Mouse (Mus musculus): ENCODE measurements around the gene Pcsk5. TPM values are rescaled to one million over a fixed set of nuclear protein-coding genes. Genes with fewer than 3 reads are reported as not detected.

Pcsk5 gene
- 1 to 10 TPM; 1.6 to 1.7 TPM for total RNA-seq (2021)
- long read RNA-seq, experiment 1, full-length matches to known transcripts, result 2 of 2 reads
- long read RNA-seq, experiment 1, partial matches to known transcripts, result 0 of 2 reads
- long read RNA-seq, experiment 1, other reads (novel, unspliced or antisense), result 0 of 2 reads
- long read RNA-seq, experiment 2, result 0 reads

DNA sequence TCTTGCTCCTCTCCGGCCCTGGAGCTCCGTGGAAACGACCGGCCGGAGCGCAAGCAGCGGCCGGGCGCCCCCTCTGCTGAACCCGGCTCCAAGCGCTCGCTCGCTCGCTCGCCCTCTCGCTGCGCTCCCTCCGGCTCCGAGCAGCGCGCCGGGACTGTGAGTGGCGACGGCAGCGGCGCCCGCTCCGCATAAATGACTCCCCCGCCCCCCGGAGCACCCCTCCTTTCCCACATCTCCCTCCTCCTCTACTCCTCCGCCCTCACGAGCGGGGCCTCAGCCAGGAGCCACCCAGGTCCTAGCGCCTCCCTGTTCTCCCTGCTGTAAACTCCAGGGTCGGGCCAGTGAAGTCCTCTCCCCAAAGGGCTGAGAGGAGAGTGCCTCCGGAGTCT lies at the start of gene Pcsk5:
Gene Pcsk5, minus strand, starts transcription at position 162 of the 389 bp plus-strand sequence.
- DNase-seq (ENCODE audit: low spot score), result peak; percentile 82

DNA sequence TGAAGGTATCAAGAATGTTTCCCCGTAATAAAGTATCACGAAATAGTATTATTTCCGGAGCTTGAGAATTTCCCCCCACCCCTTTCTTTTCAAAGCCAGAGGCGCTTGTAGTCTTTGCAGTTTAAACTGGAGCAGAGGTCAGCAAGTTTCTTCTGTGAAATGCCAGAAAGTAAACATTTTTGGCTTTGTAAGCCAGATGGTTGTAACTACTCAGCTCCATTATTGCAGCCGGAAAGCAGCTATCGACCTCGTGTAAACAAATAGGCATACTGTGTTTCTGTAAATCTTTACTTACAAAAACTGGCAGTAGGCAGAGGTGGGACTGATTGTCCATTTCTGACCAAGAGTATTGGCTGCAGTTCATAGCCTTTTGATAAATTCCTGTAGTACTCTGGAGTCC lies 38.4 kb upstream of the Pcsk5 start:
- no peak for DNase-seq (ENCODE audit: low spot score)

DNA sequence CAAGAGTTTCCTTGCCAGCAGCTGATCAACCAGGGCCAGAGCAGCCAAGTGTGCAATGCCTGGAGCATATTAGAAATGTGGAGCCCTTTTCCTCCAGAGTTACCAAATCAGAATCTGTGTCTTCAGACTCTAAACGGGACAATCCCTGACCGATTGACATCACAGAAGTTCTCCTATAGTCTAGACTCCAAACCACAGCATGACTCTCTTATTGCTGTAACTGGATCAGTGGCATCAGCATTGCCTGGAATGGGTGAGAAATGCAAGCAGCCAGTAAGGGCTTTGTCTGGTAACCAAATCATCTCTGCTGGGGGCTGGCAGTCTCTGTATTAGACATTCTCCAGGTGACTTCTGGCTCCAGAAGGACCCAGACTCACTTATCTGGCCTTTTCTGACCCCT lies 37.0 kb upstream of the Pcsk5 start:
- no peak for DNase-seq (ENCODE audit: low spot score)

DNA sequence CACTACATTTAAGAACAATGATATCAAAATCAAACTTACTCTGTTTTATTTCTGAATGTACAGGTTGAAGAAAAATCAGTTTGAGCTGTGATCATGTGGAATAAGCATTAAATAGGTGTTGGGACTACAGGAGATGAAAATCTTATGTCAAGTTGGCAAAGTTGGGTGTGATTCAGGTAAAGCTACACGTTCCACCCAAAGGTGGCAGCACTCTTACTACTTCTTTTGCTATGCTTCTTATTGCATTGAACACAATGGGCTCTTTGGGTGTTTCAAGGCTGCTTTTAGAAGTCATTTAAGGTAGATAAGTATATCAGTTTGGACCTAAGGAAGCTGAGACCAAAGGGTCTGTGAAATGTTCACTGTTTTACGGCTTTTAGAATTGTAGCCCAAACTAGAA lies 36.3 kb upstream of the Pcsk5 start:
- DNase-seq (ENCODE audit: low spot score), result no peak

DNA sequence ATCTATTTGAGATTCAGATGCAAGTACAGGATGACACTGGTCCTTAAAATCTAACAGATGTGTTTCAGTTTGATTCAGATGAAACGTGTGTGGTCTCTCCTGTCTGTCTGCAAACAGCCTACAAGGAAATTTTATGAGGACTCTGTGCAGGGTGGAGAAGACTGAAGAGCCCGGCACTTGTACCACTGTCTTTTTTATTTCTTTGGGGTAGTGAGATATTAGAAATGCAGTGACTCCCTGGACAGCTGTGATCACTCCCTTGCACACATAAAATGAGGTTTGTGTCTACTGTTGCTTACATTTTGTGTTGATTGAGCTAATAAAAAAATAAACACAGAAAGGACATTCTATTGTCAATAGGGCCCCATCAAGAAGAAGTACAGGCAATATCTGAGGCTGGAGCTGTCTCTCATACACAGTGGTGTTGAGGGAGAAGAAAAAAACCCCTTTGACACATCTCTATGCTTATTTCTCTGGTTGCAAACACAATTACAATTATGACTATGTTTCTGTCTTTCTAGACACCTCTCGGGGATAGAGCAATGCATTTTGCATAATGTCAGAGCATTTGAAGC lies 29.0 kb upstream of the Pcsk5 start:
- DNase-seq (ENCODE audit: low spot score), result no peak

DNA sequence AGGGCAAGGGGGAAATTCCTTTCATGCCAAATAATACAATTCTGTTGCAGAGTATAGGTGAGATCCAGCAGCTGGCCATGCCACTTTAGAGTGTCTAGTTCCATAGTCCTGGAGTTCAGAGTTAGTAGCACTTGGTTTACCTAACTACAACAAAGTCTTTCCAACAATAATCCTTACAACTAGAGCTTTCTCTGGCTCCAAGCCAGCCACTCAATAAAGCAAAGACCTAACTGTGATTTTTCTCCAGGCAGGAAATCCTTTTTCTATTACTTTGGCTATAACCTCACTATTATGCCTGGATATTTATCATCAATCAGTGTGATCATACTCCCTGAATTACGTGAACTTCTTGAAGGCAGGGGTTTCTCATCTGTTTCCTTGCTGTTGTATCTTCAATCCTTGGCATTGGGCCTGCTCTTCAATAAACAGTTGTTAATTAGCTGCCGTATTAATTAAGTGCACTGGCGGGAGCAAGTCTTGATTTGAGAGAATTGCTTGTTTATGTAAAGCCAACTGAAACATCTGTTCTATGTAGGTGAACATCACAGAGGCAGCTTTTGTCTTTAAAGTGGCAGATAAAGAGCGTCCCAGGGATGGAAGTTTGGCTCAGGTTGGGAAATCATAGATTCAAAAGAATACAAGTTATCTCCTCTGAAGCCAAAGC lies 23.1 kb upstream of the Pcsk5 start:
- DNase-seq (ENCODE audit: low spot score), result no peak

DNA sequence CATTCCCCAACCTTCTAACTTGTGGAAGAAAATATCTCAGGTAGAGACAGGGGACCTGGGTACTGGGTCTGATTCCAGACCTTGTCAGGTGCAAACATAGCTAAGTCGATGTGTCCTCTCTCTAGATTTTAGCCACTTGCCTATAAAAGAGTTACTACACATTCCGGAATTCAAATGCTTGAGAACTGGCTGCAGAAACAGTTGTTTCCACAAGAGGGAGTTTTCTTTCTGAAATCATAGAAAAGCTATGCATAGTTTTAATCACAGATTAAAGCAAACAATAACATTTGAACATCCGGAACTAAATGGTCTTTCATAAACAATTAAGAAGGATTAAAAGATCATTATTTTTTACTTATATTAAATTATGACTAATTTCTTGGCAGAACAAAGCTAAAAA lies 19.3 kb upstream of the Pcsk5 start:
- no peak for DNase-seq (ENCODE audit: low spot score)

DNA sequence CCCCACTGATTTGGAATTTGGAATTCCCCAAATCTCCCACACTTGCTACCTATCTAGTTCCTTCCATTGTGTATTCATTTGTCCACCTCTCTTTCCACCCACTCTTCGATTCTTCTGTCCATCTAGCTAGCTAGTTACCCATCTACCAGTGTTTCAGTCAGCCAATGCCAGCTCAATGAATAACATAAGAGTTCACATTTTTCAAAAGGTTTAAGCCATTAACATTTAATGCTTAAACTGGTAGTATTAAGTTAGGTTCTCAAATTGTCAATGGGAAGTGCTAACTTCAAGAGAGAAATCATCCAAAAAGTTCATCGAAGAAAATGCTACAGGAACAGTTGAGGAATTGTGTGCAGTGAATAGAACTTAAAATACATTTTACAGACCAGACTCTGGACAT lies 11.0 kb upstream of the Pcsk5 start:
- DNase-seq (ENCODE audit: low spot score), result no peak

DNA sequence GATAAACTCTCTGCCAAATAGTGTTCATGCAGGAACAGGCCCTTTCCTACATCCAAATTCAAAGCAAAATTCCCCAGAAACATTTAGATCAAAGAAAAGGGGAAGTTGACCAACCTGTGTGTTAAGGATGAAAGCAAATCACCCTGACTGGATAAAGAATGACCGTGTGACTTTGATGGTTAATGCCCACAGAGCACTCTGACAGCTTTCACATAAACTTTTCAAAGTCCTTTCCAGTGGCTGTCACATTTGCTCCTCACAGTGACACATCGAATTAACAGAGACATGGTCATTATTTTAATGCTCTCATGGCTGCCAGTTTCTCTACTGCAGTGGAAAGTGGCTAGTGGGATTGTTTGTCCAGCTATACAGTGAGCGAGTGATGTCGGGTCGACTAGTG lies 8.5 kb upstream of the Pcsk5 start:
- DNase-seq (ENCODE audit: low spot score), result no peak

DNA sequence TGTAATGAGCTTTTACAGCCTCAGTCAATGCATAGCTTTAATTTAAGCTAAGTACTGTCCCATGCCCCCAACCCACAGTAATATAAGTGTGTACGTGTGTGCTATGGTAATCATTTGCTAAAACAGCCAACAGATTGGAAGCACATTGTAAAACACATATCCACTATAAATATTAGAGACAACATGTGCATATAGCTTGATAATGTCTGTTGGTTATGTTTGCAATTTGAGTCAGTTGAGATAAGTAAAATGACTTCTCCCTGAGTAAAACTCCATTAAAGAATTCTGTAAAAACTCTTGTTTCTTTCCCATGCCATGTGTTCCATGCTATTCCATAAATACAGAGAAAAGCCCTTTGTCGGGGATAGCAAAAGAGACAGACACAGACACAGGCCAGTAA lies 4.2 kb upstream of the Pcsk5 start:
- no peak for DNase-seq (ENCODE audit: low spot score)

DNA sequence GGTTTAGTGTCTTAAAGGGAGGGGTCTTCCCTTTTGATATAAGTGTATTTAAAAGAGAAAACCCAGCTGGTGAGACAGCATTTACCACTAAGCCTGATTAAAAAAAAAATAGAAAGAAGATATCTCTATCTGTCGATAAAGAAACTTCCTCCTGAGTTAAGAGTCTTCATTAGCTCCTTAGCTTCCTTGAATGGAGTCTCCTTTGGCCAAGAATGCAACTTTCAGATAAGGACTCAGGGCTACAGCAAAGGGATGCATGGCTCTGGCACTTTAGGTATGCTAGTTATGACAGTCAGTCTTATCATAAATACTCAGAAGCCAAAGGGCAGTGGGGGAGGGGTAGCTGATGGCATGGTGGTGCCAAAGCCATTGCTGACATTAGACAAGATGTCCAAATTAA lies 2.4 kb upstream of the Pcsk5 start:
- no peak for DNase-seq (ENCODE audit: low spot score)

DNA sequence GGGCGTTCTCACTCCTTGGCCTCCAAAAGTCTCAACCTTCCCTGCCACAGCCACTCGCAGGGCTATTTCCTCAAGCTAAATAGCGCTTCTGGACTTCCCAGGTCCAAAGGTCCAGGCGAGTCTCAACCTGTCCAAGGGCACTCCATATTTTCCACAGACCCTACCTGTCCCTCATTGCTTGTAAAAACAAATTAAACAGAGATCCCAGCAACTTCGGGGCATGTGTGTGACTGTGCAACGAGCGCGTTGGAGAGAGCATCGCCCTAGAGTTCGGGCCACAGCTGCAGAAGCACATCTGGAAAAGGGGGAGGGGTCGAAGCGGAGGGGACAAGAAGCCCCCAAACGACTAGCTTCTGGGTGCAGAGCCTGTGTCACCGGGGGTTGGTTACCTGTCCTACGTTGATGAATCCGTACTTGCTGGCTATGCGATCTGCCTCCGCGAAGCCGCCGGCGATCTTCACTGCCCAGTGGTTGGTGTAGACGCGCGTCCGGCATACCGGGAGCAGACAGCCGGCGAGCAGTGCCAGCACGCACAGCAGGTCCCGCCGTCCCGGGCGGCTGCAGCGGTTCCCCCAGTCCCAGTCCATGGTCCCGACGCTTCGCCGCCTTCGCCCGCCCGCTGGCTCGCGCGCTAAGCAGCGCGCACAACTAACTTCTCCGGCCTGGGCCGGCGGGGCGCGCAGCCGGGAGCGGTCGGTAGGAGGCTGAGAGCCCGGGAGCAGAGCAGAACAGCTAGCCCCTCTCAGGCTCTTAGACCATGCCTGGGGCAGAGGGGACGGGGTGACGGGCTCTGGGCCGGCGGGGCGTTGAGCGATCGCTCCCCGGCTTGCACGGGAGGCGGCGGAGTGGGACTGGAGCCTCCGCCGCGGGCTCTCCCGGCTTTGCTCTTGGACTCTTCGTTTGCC lies 614 bp downstream of the Pcsk5 start:
- peak; percentile 22 for DNase-seq (ENCODE audit: low spot score)

DNA sequence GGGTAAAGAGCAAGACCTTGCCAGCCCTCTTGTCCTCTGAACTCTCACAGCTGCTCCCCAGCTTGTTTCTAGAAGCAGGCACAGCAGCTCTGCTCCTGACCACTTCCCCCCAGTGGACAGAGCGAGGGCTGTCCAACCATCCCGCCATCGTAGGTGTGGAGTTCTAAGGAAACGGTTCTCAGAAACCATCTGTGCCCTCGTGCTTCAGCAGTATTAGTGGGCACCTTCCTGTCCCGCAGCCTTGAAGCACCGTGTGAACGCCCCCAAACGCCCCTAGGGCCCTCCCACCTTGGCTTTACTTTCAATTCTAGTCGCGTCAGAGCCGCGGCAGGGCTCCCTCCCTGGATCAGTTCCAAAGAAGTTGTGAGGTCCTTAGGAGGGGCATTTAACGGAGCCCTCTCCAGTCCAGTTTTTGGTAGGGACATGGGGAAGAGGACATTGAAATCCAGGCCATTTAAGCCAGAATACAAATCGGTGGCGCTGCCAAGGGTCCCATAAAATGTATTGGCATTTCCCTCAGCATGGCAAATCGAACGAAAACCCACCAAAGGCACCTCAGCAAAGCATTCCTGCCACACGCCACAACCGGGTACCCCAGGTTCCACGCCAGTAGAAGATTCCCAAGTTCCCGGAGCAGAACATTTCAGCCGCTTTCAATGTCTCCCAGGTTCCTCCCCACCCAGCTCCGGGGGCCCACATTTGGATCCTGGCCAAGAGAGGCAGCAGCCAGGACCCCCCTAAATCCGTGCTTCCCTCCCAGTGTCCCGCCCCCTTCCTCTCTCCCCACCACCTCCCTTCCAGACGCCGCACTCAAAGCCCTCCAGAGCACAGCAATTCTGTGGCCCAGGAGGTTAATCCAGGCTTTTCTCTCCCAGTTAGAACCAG lies 1.5 kb downstream of the Pcsk5 start:
- peak; percentile 14 for DNase-seq (ENCODE audit: low spot score)

DNA sequence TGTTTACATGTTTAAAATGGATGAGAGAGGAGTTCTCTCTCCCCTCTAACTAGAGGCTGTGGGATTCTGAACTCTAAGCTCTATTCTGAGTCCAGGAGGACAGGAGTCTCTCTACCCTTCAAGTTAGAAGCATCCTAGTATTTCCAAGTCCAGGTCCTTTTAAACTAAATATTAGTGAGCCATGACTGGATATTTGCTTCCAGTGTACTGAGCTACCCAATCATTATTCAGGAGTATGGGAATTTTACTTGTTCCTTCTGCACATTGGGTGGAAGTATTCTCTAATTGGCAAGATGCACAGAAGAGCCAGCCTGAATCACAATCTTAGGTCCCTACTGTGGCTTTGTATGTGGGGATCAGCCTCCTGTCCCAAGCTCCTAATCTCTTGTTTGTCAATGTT lies 2.5 kb downstream of the Pcsk5 start:
- no peak for DNase-seq (ENCODE audit: low spot score)

DNA sequence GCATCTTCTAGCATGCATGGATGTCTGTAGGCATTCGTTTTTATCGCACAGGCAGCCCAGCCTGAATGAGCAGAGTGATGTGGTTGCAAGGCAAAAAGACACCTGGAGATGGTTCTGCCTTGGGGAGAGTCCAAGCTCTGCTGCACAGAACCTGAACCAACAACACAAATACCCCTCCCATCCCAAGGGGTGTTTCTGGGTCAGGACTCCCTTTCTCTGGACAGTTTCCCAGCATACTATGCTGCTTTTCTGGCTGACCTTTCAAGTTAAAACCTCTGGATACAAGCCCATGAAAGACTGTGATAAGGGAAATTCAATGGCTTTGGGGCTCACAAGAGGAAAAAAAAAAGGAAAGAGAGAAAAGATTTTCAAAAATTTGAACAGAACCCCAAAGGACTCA lies 6.1 kb downstream of the Pcsk5 start:
- DNase-seq (ENCODE audit: low spot score), result peak; percentile 15

DNA sequence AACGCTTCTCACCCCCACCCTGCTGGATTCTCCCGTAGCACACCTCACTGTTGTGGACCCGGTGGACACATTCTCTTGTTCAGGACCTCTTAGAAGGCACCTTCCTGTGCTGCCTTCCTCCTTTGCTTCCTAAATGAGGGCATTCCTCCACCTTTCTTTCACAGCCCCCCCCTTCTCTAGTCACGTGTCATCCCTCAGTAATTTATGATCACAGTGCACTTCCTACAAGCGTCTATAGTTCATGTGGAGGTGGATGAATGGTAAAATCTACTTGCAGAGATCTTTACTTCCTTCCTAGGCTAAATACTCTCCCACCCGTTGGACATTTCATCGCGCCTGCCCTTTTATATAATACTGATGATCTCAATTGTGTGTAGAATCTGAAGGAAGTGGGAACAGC lies 9.0 kb downstream of the Pcsk5 start:
- no peak for DNase-seq (ENCODE audit: low spot score)

DNA sequence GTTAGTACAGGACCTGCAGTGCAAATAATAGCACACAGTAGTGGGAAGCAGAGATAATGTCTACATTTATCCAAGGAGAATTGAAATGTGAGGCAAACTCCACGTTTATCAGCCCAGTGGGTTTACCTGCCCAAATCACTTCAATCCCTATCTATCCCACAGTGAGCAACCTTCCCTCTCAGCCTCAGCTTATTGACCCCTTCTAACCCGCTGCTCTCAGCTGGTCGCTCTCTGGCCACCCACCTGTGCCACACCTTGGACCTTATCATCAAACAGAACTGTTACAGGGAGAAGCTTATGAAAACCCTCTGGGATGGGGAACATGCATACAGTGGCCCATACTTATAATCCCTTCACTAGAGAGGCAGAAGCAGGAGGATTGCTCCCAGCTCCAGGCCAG lies 10.7 kb downstream of the Pcsk5 start:
- DNase-seq (ENCODE audit: low spot score), result no peak

DNA sequence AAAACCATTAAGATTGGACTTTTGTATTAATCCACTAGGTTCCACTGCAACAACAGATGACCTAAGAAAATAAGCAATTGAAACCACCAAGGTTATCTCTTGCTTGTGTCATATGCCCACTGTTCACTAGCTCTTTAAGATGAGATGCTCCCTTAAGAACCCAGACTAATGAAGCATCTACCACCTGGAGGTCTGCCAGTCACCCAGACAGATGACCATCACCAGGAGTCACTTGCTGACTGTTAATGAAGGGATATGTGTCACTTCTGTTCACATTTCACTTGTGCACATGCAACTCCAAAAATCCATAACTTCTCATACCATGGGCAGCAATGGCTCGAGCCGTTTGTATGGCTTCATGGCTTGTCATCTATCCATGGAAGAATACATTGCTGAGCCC lies 17.4 kb downstream of the Pcsk5 start:
- DNase-seq (ENCODE audit: low spot score), result no peak

DNA sequence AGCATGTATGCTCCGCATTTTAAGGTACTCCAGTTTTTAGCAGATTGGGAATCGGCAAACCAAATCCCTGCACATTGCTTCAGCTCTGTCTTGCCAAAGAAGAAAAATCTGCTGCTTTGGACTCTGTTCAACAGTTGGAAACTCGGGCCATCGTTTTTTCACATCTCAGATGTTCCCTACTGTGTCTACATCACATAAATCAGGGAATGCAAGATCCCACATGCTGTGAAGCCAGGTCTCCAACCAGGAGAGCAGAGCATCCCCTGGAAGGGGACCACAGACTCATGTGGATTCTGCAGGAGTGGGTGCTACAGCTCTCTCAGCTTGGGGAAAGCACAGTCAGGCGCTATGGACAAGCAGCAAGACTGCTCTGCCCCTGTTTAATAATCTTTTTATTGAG lies 18.4 kb downstream of the Pcsk5 start:
- DNase-seq (ENCODE audit: low spot score), result peak; percentile 17

DNA sequence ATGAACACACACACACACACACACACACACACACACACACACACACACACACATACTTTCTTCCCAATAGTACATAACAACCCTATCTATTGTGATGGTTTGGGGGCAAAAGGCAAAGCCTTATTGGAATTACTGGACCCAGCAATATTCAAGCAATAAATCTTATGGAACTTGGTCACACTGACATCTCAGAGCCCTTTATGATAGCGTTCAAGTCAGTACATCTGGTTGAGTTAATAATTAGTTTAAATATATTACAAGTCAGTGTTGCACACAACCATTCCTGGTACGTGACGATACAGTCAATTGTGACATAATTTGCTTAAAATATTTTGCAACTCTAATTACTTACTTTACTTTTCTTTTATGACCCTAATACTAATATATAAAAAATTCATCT lies 22.4 kb downstream of the Pcsk5 start:
- no peak for DNase-seq (ENCODE audit: low spot score)

DNA sequence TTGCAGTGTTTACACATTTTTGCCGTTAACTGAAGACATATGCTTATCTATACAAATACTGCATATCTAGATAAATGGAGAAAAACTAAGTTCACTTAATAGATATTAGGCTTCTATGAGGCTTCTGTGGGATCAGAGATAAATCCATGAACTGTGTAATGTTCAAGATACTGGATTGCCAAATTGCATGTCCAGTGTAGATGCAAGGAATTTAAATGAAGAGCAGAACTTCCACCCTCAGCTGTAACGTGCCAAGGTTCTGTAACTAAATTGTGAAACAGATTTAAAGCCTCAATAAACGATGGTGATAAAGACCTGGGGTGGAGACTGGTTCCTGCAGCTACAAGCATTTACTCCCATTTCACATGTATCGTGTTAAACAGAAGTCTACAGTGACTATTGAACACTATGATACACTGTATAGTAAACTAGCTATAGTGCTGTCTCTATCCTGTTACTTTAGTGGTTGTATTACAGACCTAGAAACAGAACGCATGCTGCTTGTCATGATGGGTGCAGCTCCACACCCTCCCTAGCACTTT lies 23.9 kb downstream of the Pcsk5 start:
- DNase-seq (ENCODE audit: low spot score), result no peak

Data from gastrocnemius, adult 18-20 months (tissue).